Mouse (Mus musculus): ENCODE data around the gene Rmi1. TPM values are rescaled to one million over a fixed set of nuclear protein-coding genes. Genes with fewer than 3 reads are reported as not detected.
"Not testable (repeated sequence)": the region's sequence is repeated elsewhere in the genome, so short reads cannot be mapped to it uniquely, and the experiment has no call there.

Gene Rmi1
- polyA plus RNA-seq, 1 experiment from 2014 or later, result 24.7 TPM

DNA sequence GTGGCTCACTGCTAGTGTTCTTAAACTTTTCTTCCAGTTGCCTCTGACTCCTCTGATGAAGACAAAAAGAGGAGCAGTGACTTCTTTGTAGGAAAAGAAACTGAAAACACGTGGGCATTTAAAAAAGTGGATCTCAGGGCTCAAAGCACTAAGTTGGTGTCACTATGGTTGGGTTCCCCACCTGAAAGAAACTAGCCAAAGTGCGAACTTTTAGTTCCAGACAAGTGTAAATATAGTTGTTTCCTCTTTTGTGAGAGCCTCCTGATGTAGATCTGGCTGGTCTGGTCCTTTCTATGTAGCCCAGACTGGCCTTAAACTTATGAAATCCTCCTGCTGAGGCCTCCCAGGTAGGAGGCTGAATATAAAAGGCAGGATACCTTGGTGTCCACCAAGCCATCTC is 44.5 kb downstream of the Rmi1 start:
- H3K9ac ChIP-seq, result no peak overlapping the region
- 79% methylated on average over 2 of the region's 2 CpGs for WGBS
- H3K27me3 ChIP-seq, result peaks cover 3% of the 10 kb centered on the region; the same call in 1 of the 2 replicates
- H3K9me3 ChIP-seq, result no peaks in the 10 kb centered on the region
- H3K4me3 ChIP-seq, result no peak overlapping the region
- H3K27ac ChIP-seq, result no peak overlapping the region
- peaks cover 6% of the 10 kb centered on the region for H3K4me1 ChIP-seq
- no peak for ATAC-seq (ENCODE audit: insufficient number of reproducible peaks, insufficient read depth, low FRiP score, low TSS enrichment, low read depth)
- H3K36me3 ChIP-seq, result no peaks in the 10 kb centered on the region
- H3K4me2 ChIP-seq, result no peak overlapping the region

DNA sequence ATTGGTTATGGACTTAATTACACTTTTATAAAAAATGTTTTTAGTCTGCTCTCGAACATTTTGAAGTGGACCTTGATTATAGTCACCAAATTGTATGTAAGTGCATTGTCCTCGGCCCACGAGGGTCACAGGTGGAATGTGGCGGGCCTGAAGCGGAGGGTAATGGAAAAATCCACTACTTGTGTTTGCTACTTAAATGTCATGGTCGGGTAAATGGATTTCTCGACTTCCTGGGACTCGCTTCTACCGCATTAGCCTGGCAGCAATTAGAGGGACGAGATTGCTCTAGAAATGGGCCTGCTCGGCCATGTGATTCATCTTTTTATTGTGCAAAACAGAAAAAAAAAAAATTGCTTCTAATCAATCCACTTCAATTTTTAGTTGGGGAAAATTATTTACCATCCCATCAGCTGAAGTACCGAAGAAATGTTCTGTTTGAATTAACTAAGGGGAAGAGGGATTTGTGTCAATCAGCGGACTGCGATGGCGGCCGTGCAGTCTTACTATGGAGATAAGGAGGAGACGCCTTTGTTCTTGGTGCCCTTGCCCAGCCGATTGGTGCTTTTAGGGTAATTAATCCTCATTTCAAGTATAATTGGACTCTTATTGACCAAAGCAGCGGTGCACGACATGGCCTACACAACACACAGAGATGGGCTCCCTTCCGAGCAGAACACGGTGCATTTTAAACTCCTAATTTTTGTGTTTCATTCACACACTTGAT is 48.6 kb downstream of the Rmi1 start:
- Histone ChIP-seq H3K27me3 (peaks cover 30% of the 10 kb centered on the region), H3K4me2 (no peak overlapping the region), H3K4me1 (peaks cover 6% of the 10 kb centered on the region), H3K36me3 (no peaks in the 10 kb centered on the region), H3K9ac (no peak overlapping the region), H3K9me3 (no peaks in the 10 kb centered on the region), H3K27ac (no peak overlapping the region), H3K4me3 (no peak overlapping the region)
- WGBS, result 74% methylated on average over 22 of the region's 22 CpGs
- no peak for ATAC-seq (ENCODE audit: insufficient number of reproducible peaks, insufficient read depth, low FRiP score, low TSS enrichment, low read depth)

DNA sequence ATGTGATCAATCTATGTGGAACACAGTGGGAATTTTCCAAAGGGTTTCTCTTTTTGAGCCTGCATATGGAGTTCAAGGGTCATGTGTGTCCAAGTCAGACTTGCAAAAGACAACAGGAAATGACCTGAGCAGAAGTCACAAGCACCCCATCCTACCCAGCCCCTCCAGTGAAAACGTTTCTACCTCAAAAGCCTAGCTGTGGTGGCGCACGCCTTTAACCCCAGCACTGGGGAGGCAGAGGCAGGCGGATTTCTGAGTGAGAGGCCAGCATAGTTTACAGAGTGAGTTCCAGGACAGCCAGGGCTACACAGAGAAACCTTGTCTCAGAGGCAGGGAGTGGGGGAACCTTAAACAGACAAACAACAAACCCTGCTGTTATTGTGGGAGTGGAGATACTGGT is 50.2 kb downstream of the Rmi1 start:
- 64% methylated on average over 4 of the region's 4 CpGs for WGBS
- peaks cover 6% of the 10 kb centered on the region for H3K4me1 ChIP-seq
- H3K27ac ChIP-seq, result no peak overlapping the region
- ATAC-seq (ENCODE audit: insufficient number of reproducible peaks, insufficient read depth, low FRiP score, low TSS enrichment, low read depth), result no peak
- no peaks in the 10 kb centered on the region for H3K36me3 ChIP-seq
- peaks cover 30% of the 10 kb centered on the region for H3K27me3 ChIP-seq
- no peaks in the 10 kb centered on the region for H3K9me3 ChIP-seq
- peak overlapping the region; percentile 42 for H3K4me3 ChIP-seq
- peak overlapping the region; percentile 69 for H3K4me2 ChIP-seq
- H3K9ac ChIP-seq, result no peak overlapping the region

DNA sequence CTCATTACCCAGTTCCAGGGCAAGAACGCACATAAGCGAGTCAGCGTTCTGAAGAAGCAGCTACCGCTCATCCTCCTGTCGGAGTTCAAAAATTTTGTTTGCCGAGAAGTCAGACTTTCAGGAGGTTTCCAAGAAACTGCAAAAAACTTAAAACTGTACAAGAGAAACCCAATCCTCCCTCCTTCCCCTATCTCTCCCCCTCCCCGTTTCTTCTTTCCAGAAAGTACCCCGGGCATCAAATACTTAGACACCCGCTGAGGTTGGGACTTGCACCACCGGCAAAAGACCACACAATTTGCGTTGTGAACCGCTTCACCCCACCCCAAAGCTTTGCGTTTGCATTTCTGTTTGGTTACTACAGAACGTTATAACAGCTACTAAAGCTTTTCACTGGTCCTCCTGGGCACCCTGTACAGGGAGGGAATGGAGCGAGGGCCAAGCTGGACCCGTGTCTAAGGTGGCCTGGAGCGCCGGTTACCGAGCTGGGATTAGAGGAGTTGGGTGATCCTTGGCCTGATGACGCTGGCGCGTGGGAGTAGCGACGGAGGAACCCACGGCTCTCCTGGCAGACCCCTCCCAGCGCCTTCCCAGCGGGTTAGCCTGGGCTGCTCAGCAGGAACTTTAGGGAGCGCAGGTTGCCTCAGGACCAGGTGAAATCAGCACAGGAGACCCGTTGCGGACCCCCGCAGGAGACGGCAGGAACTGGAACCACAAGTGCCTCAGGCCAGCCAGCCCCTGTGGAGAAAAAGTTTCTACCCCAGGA is 50.8 kb downstream of the Rmi1 start:
- H3K9me3 ChIP-seq, result no peaks in the 10 kb centered on the region
- H3K9ac ChIP-seq, result peak overlapping the region; percentile 58
- H3K27ac ChIP-seq, result no peak overlapping the region
- H3K4me1 ChIP-seq, result peaks cover 6% of the 10 kb centered on the region
- H3K4me3 ChIP-seq, result peak overlapping the region; percentile 42
- no peaks in the 10 kb centered on the region for H3K36me3 ChIP-seq
- 8% methylated on average over 32 of the region's 32 CpGs for WGBS
- peaks cover 30% of the 10 kb centered on the region for H3K27me3 ChIP-seq
- H3K4me2 ChIP-seq, result peak overlapping the region; percentile 69
- ATAC-seq (ENCODE audit: insufficient number of reproducible peaks, insufficient read depth, low FRiP score, low TSS enrichment, low read depth), result no peak

DNA sequence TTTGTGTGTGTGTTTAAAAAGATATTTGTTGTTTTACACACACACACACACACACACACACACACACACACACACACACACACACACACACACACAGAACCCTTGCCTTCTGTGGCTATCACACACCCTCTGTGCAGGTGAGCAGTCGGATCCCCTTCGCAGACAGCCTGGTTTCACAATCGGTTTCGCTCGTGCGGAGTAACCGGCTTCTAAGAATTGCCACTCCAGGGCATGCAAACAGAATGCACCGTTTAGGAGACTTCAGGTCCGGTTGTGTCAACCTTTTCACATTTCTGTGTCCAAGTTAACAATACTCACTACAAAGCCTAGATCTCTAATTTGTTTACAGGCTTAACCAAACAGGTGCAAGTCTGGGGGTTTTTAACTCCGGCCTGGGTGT is 51.5 kb downstream of the Rmi1 start:
- H3K4me1 ChIP-seq, result peaks cover 6% of the 10 kb centered on the region
- WGBS, result 18% methylated on average over 10 of the region's 10 CpGs
- peak overlapping the region; percentile 42 for H3K4me3 ChIP-seq
- no peak for ATAC-seq (ENCODE audit: insufficient number of reproducible peaks, insufficient read depth, low FRiP score, low TSS enrichment, low read depth)
- no peaks in the 10 kb centered on the region for H3K9me3 ChIP-seq
- peaks cover 30% of the 10 kb centered on the region for H3K27me3 ChIP-seq
- no peak overlapping the region for H3K27ac ChIP-seq
- H3K36me3 ChIP-seq, result no peaks in the 10 kb centered on the region
- H3K9ac ChIP-seq, result no peak overlapping the region
- peak overlapping the region; percentile 69 for H3K4me2 ChIP-seq

DNA sequence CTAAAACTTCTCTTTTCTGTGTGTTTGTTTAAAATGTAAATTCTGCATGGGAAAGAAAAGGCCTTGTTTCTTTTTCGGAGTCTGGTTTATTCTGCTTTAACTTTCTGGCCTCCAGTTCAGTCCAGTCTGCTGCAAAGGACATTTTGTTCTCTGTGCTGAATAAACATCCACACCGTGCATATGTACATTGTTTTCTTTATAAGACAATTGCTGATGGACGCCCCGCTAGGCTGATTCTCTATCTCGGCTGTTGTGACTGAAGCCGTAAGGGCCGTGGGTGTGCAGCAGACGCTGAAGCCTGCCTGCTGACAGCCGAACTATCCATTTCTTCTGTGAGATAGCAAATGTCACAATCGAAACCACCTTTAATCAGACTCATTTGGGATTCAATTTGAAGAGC is 54.5 kb downstream of the Rmi1 start:
- no peak for ATAC-seq (ENCODE audit: insufficient number of reproducible peaks, insufficient read depth, low FRiP score, low TSS enrichment, low read depth)
- Histone ChIP-seq H3K4me3 (no peak overlapping the region), H3K36me3 (no peaks in the 10 kb centered on the region), H3K9me3 (no peaks in the 10 kb centered on the region), H3K4me1 (peaks cover 6% of the 10 kb centered on the region), H3K9ac (no peak overlapping the region), H3K4me2 (no peak overlapping the region), H3K27me3 (peaks cover 27% of the 10 kb centered on the region), H3K27ac (no peak overlapping the region)
- WGBS, result 72% methylated on average over 10 of the region's 10 CpGs

DNA sequence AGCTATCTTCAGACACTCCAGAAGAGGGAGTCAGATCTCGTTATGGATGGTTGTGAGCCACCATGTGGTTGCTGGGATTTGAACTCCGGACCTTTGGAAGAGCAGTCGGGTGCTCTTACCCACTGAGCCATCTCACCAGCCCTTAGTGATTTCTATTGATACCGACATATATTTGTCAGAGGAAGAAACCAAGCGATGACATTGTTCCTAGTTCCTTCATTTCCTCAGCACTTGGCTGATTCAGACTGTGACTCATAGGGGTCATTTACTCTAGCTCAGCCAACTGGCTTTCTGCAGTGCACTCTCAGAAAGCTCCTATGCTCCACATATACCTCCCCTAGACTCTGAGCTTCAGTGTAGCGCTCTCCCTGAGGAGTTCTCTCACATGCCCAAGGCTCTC is 56.8 kb downstream of the Rmi1 start:
- not testable (repeated sequence) for H3K4me3 ChIP-seq; H3K27me3 ChIP-seq; ATAC-seq (ENCODE audit: insufficient number of reproducible peaks, insufficient read depth, low FRiP score, low TSS enrichment, low read depth); H3K27ac ChIP-seq; H3K4me2 ChIP-seq; H3K9ac ChIP-seq; H3K4me1 ChIP-seq; H3K36me3 ChIP-seq; H3K9me3 ChIP-seq
- WGBS, result 89% methylated on average over 6 of the region's 6 CpGs

MicroRNA genes within 50 kb of the gene (microRNA counts, 519-probe panel; counts per million panel counts)
- microRNA mmu-miR-7a, result 1,846 counts per million, percentile 49 among the panel's probes with 10 or more counts

Small RNA genes within 50 kb of the gene (microRNA-seq; reads per million reads assigned to microRNA genes)
- gene Mir7-1, result 71.9 reads per million, percentile 49 among the genes with 10 or more reads in this experiment

Other genes starting within 250 kb of the Rmi1 start
- 43.8 and 46.3 TPM in 2 replicates for gene Idnk, start 244.6 kb upstream of the Rmi1 start, polyA plus RNA-seq (2015; fragmentation: Nextera tagmentation; extraction: Ambion mirVana)
- 98.7 and 98.8 TPM in 2 replicates for gene Ubqln1, start 186.6 kb upstream of the Rmi1 start, polyA plus RNA-seq (2015; fragmentation: Nextera tagmentation; extraction: Ambion mirVana)
- 24.2 and 26.3 TPM in 2 replicates for gene Gkap1, start 126.5 kb upstream of the Rmi1 start, polyA plus RNA-seq (2015; fragmentation: Nextera tagmentation; extraction: Ambion mirVana)
- gene Kif27, start 43.1 kb upstream of the Rmi1 start, polyA plus RNA-seq (2015; fragmentation: Nextera tagmentation; extraction: Ambion mirVana), result 0.73 and 0.98 TPM in 2 replicates
- 25.6 and 26.3 TPM in 2 replicates for gene 2210016F16Rik, start 17.0 kb upstream of the Rmi1 start, polyA plus RNA-seq (2015; fragmentation: Nextera tagmentation; extraction: Ambion mirVana)
- gene Hnrnpk, start 1.1 kb downstream of the Rmi1 start, polyA plus RNA-seq (2015; fragmentation: Nextera tagmentation; extraction: Ambion mirVana), result 1,653 and 1,754 TPM in 2 replicates
- 0.12 and 0.30 TPM in 2 replicates for gene Slc28a3, start 208.6 kb downstream of the Rmi1 start, polyA plus RNA-seq (2015; fragmentation: Nextera tagmentation; extraction: Ambion mirVana)